Mouse (Mus musculus): ENCODE results near the gene Dbn1.

Dbn1 gene

DNA sequence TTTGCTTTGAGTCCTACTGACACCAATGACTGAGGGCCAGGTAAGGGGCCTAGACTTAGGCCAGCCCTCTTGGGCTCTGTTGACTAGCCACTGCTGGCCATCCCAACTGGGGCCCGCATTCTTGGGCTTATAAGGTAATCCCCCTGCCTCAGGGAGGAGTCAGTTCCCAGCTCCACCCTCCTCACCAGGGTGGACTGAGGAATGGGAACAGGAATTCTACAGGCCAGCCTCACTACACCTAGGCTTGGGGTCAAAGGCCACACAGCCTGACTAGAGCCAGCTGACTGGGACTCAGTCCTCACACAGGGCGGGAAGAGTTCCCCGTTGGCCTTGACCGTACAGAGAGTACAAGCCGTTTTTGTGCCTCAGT is 23.6 kb upstream of the Dbn1 start:
- in situ Hi-C loops (cut with MboI, MseI) = loop anchor here in 1 of 2 experiments (5.0 to 10.0 kb wide), 2 partner anchors 34 to 107 kb away; no protein-coding TSS in a partner anchor

- in situ Hi-C loops (cut with MboI, MseI) = loop anchor here in 1 of 2 experiments (5.0 to 10.0 kb wide), 2 partner anchors 34 to 106 kb away; no protein-coding TSS in a partner anchor
Observed at GRCm38 (mm10) chr13:55510668-55511491, 23.0 kb upstream of the Dbn1 start.

GRCm38 (mm10) chr13:55510332-55510667 is 22.4 kb upstream of the Dbn1 start:
- in situ Hi-C loops (cut with MboI, MseI) = loop anchor here in 1 of 2 experiments (5.0 to 10.0 kb wide), 2 partner anchors 33 to 105 kb away; no protein-coding TSS in a partner anchor

DNA sequence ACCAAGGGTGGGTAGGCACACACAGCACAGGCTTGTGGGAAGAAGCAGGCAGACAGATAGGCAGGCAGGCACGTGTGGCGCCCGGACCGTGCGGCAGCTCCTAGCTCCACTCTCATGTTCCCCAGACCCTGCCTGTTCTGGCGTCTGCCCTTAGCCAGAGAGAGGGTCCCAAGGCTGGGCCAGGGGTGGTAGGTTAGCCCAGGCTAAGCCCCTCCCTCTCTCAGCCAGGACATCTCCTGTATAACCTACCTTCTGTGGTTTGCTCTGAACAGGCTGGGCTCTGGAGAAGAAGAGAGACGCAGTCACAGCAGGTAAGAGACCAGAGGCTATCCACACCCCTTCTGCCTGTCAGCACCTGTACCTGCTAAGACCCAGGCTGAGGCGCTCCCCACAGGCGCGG is 20.6 kb upstream of the Dbn1 start:
- in situ Hi-C loops (cut with MboI, MseI) = no loop called here

GRCm38 (mm10) chr13:55507877-55508276 is 20.0 kb upstream of the Dbn1 start:
- in situ Hi-C loops (cut with MboI, MseI) = no loop called here

DNA sequence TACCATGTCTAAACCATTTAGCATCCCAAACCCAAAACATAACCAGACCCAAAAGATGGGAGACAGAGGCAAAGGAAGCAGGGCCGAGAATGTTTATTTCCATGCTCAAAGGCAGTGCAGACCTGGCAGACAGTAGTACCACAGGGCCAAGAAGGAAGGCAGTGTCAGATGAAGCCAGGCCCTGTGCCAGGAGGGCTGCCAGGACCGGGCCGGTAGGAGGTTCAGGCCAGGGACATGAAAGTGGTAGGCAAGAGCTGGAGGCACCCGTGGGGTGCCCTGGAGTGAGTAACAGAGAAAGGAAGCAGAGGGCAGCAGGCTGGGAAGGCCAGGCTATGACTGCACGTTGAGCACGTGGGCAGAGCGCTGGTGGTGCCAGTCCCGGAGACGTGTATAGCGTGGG is 18.8 kb upstream of the Dbn1 start:
- in situ Hi-C loops (cut with MboI, MseI) = no loop called here

- in situ Hi-C loops (cut with MboI, MseI) = no loop called here
Observed at GRCm38 (mm10) chr13:55505810-55506209, 17.9 kb upstream of the Dbn1 start.

- in situ Hi-C loops (cut with MboI, MseI) = no loop called here
Observed at GRCm38 (mm10) chr13:55504390-55504789, 16.5 kb upstream of the Dbn1 start.

- in situ Hi-C loops (cut with MboI, MseI) = no loop called here
Observed at GRCm38 (mm10) chr13:55502405-55502804, 14.5 kb upstream of the Dbn1 start.

DNA sequence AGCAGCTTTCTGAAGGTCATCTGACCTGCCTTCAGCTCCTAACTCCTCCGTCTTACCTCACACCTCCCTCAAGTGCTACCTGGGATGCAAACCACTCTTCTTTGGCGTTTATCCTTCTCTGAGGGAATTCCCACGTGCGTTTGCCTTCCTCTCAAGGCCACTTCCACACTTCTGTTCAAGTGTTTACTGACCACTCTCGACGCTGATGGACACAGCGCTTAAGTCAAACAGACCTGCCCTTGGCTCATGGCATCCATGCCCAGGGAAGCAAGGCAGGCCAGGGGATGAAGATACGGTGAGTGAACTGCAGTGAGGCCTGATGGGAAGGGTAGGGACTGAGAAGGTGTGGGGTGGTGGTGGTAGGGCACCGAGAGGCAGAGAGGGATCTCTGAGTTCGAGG is 12.7 kb upstream of the Dbn1 start:
- in situ Hi-C loops (cut with MboI, MseI) = no loop called here

DNA sequence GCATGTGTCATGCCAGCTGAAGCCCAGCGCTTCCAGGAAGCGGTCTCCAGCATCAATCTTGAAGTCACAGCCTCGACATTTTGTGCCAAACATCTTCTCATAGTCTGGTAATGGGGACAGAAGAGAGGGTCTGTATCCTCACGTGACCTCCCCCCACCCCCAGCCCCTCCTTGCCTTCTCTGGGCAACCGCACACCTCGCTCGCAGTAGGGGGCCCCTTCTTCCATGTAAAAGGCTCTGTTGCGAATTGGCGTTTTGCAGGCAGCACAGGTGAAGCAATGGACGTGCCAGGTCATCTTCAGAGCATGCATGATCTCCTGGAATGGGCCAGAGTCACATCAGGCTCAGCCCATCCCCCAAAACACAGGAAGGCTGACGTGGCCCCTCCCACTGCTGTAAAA is 11.0 kb upstream of the Dbn1 start:
- in situ Hi-C loops (cut with MboI, MseI) = no loop called here

DNA sequence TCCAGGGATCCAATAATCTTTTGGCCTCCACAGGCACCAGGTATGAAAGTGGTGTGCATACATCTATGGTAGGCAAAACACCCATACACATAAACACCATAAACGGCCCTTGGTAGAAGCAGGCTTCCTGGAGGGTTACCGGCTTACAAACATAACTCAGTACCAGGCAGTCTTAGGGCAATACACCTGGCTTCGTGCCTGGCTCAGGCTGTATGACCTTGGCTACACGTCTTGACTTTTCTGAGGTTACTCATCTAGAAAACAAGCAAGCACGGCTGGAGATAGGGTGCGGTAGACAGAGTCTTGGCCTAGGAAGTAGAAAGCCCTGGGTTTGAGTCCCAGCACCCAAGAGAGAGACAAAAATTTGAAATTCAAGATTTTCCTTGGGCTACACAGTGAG is 8.8 kb upstream of the Dbn1 start:
- in situ Hi-C loops (cut with MboI, MseI) = no loop called here

DNA sequence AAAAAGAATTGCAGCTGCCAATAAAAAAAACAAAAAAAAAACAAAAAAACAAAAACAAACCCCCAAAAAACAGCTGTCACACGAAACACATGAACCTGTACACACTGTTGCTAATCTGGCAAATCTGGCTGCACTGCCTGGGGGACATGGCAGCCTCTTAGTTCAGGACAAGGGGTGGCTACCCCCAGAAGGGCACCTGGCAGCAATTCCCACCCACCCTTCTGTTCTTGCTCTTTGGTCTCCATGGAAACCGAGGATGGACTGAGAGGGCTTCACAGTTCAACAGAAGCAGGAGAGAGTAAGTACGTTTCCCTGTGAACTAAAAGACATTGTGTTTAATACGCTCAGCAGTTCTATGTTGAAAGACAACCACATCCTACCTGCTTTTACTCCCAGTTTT is 7.8 kb upstream of the Dbn1 start:
- in situ Hi-C loops (cut with MboI, MseI) = no loop called here

GRCm38 (mm10) chr13:55494883-55495621 is 7.1 kb upstream of the Dbn1 start:
- in situ Hi-C loops (cut with MboI, MseI) = no loop called here

- in situ Hi-C loops (cut with MboI, MseI) = no loop called here
Observed at GRCm38 (mm10) chr13:55494257-55494656, 6.3 kb upstream of the Dbn1 start.

- in situ Hi-C loops (cut with MboI, MseI) = loop anchor here in 1 of 2 experiments (5.0 kb wide), 1 partner anchor 35 kb away; no protein-coding TSS in a partner anchor
Observed at GRCm38 (mm10) chr13:55486916-55487577, 864 bp downstream of the Dbn1 start.

DNA sequence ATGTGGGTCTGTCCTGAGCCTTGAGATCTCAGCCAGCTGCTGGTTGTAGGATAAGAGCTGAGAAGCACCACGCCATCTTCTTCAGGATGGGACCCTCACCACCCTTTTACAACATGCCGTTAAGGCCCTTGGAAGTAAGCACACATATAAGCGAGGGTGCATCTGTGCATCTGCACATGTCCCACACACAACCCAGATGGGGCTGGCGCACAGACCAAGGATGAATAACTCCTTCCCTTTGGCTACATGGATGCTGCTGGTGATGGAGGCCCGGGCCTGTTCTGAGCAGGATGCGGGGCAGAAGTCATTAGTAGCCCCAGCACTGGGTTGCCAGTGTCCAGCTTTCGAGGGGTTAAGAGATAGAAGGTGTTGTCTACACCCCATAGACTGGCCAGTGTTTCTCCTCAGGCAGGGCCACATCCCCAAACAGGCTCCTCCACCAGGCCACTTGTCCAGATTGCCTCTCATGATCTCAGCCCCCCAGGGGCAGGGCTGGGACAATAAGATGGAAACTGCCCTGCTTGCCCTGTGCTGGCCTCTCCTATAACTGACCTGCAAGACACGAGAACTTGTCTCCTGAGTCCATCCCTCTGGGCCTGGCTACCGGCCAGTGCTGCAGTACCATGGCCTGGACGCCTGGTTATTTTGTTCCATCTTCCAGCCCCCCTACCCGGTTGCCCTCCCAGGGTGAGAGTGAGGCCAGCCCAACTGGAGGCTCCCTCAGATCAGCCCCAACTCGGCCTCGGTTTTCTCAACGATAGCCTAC is 1.7 kb downstream of the Dbn1 start:
- in situ Hi-C loops (cut with MboI, MseI) = loop anchor here in 1 of 2 experiments (5.0 kb wide), 1 partner anchor 36 kb away; no protein-coding TSS in a partner anchor

- in situ Hi-C loops (cut with MboI, MseI) = loop anchor here in 1 of 2 experiments (5.0 kb wide), 1 partner anchor 38 kb away; no protein-coding TSS in a partner anchor
Observed at GRCm38 (mm10) chr13:55484520-55485088, 3.3 kb downstream of the Dbn1 start.

DNA sequence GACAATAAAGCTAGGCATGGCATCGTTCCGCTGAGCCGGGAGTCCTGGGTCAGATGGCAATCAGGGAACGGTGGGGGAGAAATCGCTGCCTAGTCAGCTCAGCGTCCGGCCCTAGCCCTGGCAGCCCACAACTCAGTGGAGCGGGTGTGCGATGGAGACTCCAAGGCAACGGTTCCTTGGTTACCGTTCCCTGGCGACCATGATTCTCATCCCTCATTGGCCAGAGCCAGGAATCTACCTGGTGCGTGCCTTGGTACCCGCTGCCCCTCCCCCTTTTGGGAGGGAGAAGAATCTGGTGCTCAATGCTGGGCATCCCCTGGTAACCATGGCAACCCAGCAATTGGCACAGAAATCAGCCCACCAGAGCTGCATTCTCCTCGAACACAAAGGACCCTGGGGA is 4.3 kb downstream of the Dbn1 start:
- in situ Hi-C loops (cut with MboI, MseI) = no loop called here

DNA sequence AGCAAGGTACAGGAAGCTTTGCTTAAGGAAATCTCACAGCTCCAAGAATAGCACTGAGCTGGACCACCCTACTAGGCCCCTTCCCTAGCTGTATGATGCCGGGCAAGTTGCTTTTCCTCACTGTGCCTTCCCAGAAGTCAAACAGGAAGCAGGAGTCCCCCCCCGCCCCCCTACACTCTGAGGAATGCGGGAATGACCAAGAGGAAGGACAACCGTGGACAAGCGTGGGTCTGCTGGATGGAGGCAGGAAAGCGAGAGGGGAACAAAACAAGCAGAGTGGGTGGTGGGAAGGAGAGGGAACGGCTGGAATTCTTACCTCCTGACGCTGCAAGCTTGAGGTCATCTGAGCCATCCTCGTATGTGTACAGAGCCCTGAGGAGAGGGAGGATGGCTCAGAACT is 4.8 kb downstream of the Dbn1 start:
- in situ Hi-C loops (cut with MboI, MseI) = no loop called here

DNA sequence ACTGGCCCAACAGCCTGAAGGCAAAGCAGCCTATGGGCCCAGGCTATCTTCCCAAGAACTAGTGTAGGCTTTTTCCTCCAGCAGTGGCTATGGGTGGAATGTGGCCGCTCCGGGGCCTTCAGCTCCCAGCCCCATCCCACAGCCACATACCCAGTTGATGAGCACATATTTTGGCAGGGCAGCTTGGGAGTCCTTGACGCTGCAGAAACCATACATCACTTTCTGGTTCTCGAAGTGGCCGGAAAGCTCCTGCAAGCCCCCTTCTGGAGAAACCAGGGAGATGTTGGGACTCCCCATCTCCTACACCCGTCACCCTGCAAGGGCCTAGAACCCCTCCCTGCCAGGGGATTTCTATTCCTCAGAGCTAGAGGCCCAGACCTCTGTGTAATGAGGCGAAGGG is 5.4 kb downstream of the Dbn1 start:
- in situ Hi-C loops (cut with MboI, MseI) = no loop called here
